Mouse (Mus musculus): ENCODE data around the gene Chrdl2. TPM values are rescaled to one million over a fixed set of nuclear protein-coding genes. Genes with fewer than 3 reads are reported as not detected.
"Not testable (repeated sequence)": the region's sequence is repeated elsewhere in the genome, so short reads cannot be mapped to it uniquely, and the experiment has no call there.

The Chrdl2 gene
- total RNA-seq (2015; ENCODE audit: low replicate concordance) = not detected in 2 replicates
- total RNA-seq (2017; ENCODE audit: low replicate concordance) = not detected in 2 replicates

GRCm38 (mm10) chr7:100005790-100006189 lies at the start of gene Chrdl2:
Gene Chrdl2, plus strand, starts transcription at chr7:100006172.
- ATAC-seq (replicated peaks; ENCODE audit: low FRiP score, poor library complexity, severe bottlenecking) = no peak

GRCm38 (mm10) chr7:99957226-99957965 lies 48.6 kb upstream of the Chrdl2 start:
- no peak for ATAC-seq (replicated peaks; ENCODE audit: low FRiP score, poor library complexity, severe bottlenecking)

- ATAC-seq (replicated peaks; ENCODE audit: low FRiP score, poor library complexity, severe bottlenecking) = not testable (repeated sequence)
These were observed 45.4 kb upstream of the Chrdl2 start for GRCm38 (mm10) chr7:99960571-99960970.

GRCm38 (mm10) chr7:99961518-99961917 lies 44.5 kb upstream of the Chrdl2 start:
- no peak for ATAC-seq (replicated peaks; ENCODE audit: low FRiP score, poor library complexity, severe bottlenecking)

GRCm38 (mm10) chr7:99962536-99963236 lies 43.3 kb upstream of the Chrdl2 start:
- ATAC-seq (replicated peaks; ENCODE audit: low FRiP score, poor library complexity, severe bottlenecking) = no peak

- ATAC-seq (replicated peaks; ENCODE audit: low FRiP score, poor library complexity, severe bottlenecking) = no peak
These were observed 42.6 kb upstream of the Chrdl2 start for GRCm38 (mm10) chr7:99963237-99963860.

GRCm38 (mm10) chr7:99965020-99965841 lies 40.7 kb upstream of the Chrdl2 start:
- ATAC-seq (replicated peaks; ENCODE audit: low FRiP score, poor library complexity, severe bottlenecking) = no peak

- ATAC-seq (replicated peaks; ENCODE audit: low FRiP score, poor library complexity, severe bottlenecking) = no peak
These were observed 39.8 kb upstream of the Chrdl2 start for GRCm38 (mm10) chr7:99966011-99966721.

GRCm38 (mm10) chr7:99969151-99969550 lies 36.8 kb upstream of the Chrdl2 start:
- ATAC-seq (replicated peaks; ENCODE audit: low FRiP score, poor library complexity, severe bottlenecking) = no peak

- ATAC-seq (replicated peaks; ENCODE audit: low FRiP score, poor library complexity, severe bottlenecking) = no peak
These were observed 34.0 kb upstream of the Chrdl2 start for GRCm38 (mm10) chr7:99971926-99972325.

- not testable (repeated sequence) for ATAC-seq (replicated peaks; ENCODE audit: low FRiP score, poor library complexity, severe bottlenecking)
These were observed 33.1 kb upstream of the Chrdl2 start for GRCm38 (mm10) chr7:99972912-99973311.

- ATAC-seq (replicated peaks; ENCODE audit: low FRiP score, poor library complexity, severe bottlenecking) = no peak
These were observed 31.6 kb upstream of the Chrdl2 start for GRCm38 (mm10) chr7:99974208-99974970.

- no peak for ATAC-seq (replicated peaks; ENCODE audit: low FRiP score, poor library complexity, severe bottlenecking)
These were observed 30.0 kb upstream of the Chrdl2 start for GRCm38 (mm10) chr7:99975819-99976575.

- no peak for ATAC-seq (replicated peaks; ENCODE audit: low FRiP score, poor library complexity, severe bottlenecking)
These were observed 27.9 kb upstream of the Chrdl2 start for GRCm38 (mm10) chr7:99978041-99978440.

GRCm38 (mm10) chr7:99979081-99979480 lies 26.9 kb upstream of the Chrdl2 start:
- ATAC-seq (replicated peaks; ENCODE audit: low FRiP score, poor library complexity, severe bottlenecking) = no peak

GRCm38 (mm10) chr7:99979546-99980131 lies 26.3 kb upstream of the Chrdl2 start:
- no peak for ATAC-seq (replicated peaks; ENCODE audit: low FRiP score, poor library complexity, severe bottlenecking)

GRCm38 (mm10) chr7:99980132-99980591 lies 25.8 kb upstream of the Chrdl2 start, which contains the start of gene Rnf169:
Gene Rnf169, minus strand, starts transcription at chr7:99980448.
- peak; percentile 100 for ATAC-seq (replicated peaks; ENCODE audit: low FRiP score, poor library complexity, severe bottlenecking)
